Mouse (Mus musculus) lung, embryonic 16.5 days (tissue): ENCODE measurements around the gene Cldn10. TPM values are rescaled to one million over a fixed set of nuclear protein-coding genes. Genes with fewer than 3 reads are reported as not detected.
"Not testable (repeated sequence)": the region's sequence is repeated elsewhere in the genome, so short reads cannot be mapped to it uniquely, and the experiment has no call there.

ENCODE experiments used
- ATAC-seq: fragments of 200-750 bp; cut with Nextera tagmentation; 2 replicates; pipeline ENCODE4 v1.8.0; 2017; ENCODE audit warnings: low read depth, mild to moderate bottlenecking, moderate library complexity
- H3K27ac ChIP-seq: fragments of 300-500 bp; sonication (generic); 2 replicates; pipeline ENCODE4 v1.5.1; 2014; ENCODE audit warnings: mild to moderate bottlenecking, control low read depth, low read length
- H3K27me3 ChIP-seq: fragments of 300-500 bp; sonication (generic); 2 replicates; pipeline ENCODE4 v1.6.1; 2014; ENCODE audit warnings: low read depth, low read length, mixed read lengths; ENCODE audit not compliant: control insufficient read depth, insufficient read depth
- H3K36me3 ChIP-seq: fragments of 300-500 bp; sonication (generic); 2 replicates; pipeline ENCODE4 v1.6.1; 2014; ENCODE audit warnings: low read length; ENCODE audit not compliant: control insufficient read depth, insufficient read depth
- H3K4me1 ChIP-seq: fragments of 300-500 bp; sonication (generic); replicated peaks from 2 replicates; pipeline ENCODE4 v1.6.1; 2014; ENCODE audit warnings: low read length, mixed read lengths; ENCODE audit not compliant: control insufficient read depth, insufficient read depth
- H3K4me2 ChIP-seq: fragments of 300-500 bp; sonication (generic); 2 replicates; pipeline ENCODE4 v1.6.1; 2014; ENCODE audit warnings: low read depth, low read length, control low read depth
- H3K4me3 ChIP-seq: fragments of 300-500 bp; sonication (generic); 2 replicates; pipeline ENCODE4 v1.5.1; 2014; ENCODE audit warnings: mild to moderate bottlenecking, low read length, control low read depth
- H3K9ac ChIP-seq: fragments of 300-500 bp; sonication (generic); 2 replicates; pipeline ENCODE4 v1.6.1; 2014; ENCODE audit warnings: low read length, control low read depth
- H3K9me3 ChIP-seq: fragments of 300-500 bp; sonication (generic); 2 replicates; pipeline ENCODE4 v1.6.1; 2016; ENCODE audit warnings: low read length; ENCODE audit not compliant: control insufficient read depth
- WGBS: fragments of 180-500 bp; shearing (Covaris S2); extraction: QIAGEN DNeasy Blood & Tissue Kit; methylation state at CpG from one replicate; pipeline ENCODE4 v1.1.7; 2014; 5-methylcytosine and 5-hydroxymethylcytosine counted together
- polyA plus RNA-seq: library from polyadenylated mRNA; unstranded; fragments of >200 nt; fragmentation: Nextera tagmentation; extraction: Ambion mirVana; gene quantifications from 2 replicates; pipeline ENCODE4 v1.2.1, GENCODE M21; 2015

The Cldn10 gene
- polyA plus RNA-seq, 1 experiment from 2014 or later = 83.5 TPM

- Histone ChIP-seq H3K36me3 (no peaks in the 10 kb centered on the region), H3K27ac (no peak overlapping the region), H3K4me3 (no peak overlapping the region), H3K9ac (no peak overlapping the region), H3K4me1 (no peaks in the 10 kb centered on the region), H3K9me3 (no peaks in the 10 kb centered on the region), H3K4me2 (no peak overlapping the region), H3K27me3 (no peaks in the 10 kb centered on the region)
- no peak for ATAC-seq
- 84% methylated on average over 2 of the region's 2 CpGs for WGBS
These were observed 7.2 kb downstream of the Cldn10 start for GRCm38 (mm10) chr14:118794893-118795292.

DNA sequence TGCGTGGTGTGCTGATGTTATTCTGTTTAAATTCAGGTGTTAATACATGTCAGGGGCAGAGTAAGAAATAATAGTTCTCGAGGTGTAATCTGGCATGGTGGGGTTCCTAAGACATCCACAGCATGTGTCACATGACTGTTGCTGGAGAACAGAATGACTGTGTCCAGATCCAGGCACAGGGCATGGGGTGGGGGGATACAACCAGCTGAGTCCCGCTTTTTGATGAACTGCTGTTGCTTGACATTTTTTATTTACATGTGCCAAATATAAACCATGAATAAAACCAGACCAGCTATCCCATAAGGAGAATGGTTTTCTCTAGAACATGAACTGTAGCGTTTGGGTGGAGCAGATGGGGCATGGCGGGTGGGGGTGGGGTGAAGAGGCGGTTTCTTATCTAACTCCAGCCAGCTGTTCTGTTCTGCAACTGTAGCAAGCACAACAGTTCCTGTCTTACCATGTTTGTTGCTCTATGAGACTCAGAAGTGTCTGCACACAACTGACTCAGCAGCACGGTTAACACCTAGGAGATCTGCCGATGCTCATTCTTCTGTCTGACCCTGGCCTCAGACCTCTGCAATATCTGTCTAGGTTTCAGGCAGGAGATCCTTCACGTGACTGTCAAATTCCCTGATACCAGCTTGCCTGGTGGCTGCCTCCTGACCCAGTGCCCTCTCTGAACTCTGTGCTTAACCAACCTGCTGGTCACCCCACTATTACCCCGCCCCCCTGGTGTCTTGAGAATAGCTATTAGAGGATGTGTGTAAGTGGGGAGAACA, 8.4 kb downstream of the Cldn10 start:
- Histone ChIP-seq H3K4me1 (no peaks in the 10 kb centered on the region), H3K9ac (no peak overlapping the region), H3K4me3 (no peak overlapping the region), H3K27ac (no peak overlapping the region), H3K27me3 (no peaks in the 10 kb centered on the region), H3K9me3 (no peaks in the 10 kb centered on the region), H3K4me2 (no peak overlapping the region), H3K36me3 (no peaks in the 10 kb centered on the region)
- WGBS = 39% methylated on average over 10 of the region's 10 CpGs
- ATAC-seq = 0 out of 2 replicates have a peak, but pooled peaks have one; percentile 26

- no peak overlapping the region for H3K4me3 ChIP-seq
- H3K9ac ChIP-seq = no peak overlapping the region
- H3K27ac ChIP-seq = no peak overlapping the region
- no peaks in the 10 kb centered on the region for H3K36me3 ChIP-seq
- 22% methylated on average over 5 of the region's 5 CpGs for WGBS
- no peak overlapping the region for H3K4me2 ChIP-seq
- no peaks in the 10 kb centered on the region for H3K4me1 ChIP-seq
- no peaks in the 10 kb centered on the region for H3K9me3 ChIP-seq
- no peak for ATAC-seq
- no peaks in the 10 kb centered on the region for H3K27me3 ChIP-seq
These were observed 9.0 kb downstream of the Cldn10 start for GRCm38 (mm10) chr14:118796694-118797058.

DNA sequence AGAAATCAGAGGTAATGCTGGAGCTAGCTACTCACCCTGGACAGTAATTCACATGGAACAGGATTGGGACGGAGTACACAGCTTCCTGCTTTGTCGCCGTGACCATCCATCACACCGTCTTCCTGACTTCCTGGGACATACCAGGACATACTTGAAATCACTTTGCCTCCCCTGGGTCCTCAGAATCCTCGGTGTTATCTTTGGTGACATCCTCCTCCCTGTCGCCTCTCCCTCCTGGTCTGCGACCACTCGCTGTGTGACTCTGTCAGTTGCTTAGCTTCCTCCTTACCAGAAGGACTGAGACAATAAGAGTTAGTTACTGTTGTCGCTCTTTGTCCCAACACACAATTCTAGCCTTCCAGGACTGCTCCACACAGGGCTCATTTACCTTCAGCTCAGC, 9.6 kb downstream of the Cldn10 start:
- no peak for ATAC-seq
- no peaks in the 10 kb centered on the region for H3K9me3 ChIP-seq
- H3K27me3 ChIP-seq = no peaks in the 10 kb centered on the region
- H3K4me2 ChIP-seq = no peak overlapping the region
- H3K4me3 ChIP-seq = no peak overlapping the region
- H3K4me1 ChIP-seq = no peaks in the 10 kb centered on the region
- WGBS = 57% methylated on average over 9 of the region's 9 CpGs
- H3K36me3 ChIP-seq = no peaks in the 10 kb centered on the region
- no peak overlapping the region for H3K27ac ChIP-seq
- H3K9ac ChIP-seq = no peak overlapping the region

GRCm38 (mm10) chr14:118799918-118800317, 12.2 kb downstream of the Cldn10 start:
- Histone ChIP-seq H3K4me2 (no peak overlapping the region), H3K9ac (no peak overlapping the region), H3K36me3 (no peaks in the 10 kb centered on the region), H3K9me3 (no peaks in the 10 kb centered on the region), H3K27me3 (no peaks in the 10 kb centered on the region), H3K27ac (no peak overlapping the region), H3K4me1 (no peaks in the 10 kb centered on the region), H3K4me3 (no peak overlapping the region)
- no peak for ATAC-seq
- 57% methylated on average over 9 of the region's 9 CpGs for WGBS

- ATAC-seq = no peak
- 40% methylated on average over 7 of the region's 7 CpGs for WGBS
These were observed 16.2 kb downstream of the Cldn10 start for GRCm38 (mm10) chr14:118803936-118804335.

GRCm38 (mm10) chr14:118804351-118804750, 16.6 kb downstream of the Cldn10 start:
- Histone ChIP-seq H3K4me2 (no peak overlapping the region), H3K36me3 (no peaks in the 10 kb centered on the region), H3K4me3 (no peak overlapping the region), H3K9me3 (no peaks in the 10 kb centered on the region), H3K9ac (no peak overlapping the region), H3K27ac (no peak overlapping the region), H3K27me3 (no peaks in the 10 kb centered on the region), H3K4me1 (no peaks in the 10 kb centered on the region)
- no peak for ATAC-seq
- 41% methylated on average over 6 of the region's 6 CpGs for WGBS

More at GRCm38 (mm10) chr14:118803936-118804335, 16.2 kb downstream of the Cldn10 start:
- no peaks in the 10 kb centered on the region for H3K9me3 ChIP-seq
- H3K4me3 ChIP-seq = no peak overlapping the region
- H3K36me3 ChIP-seq = no peaks in the 10 kb centered on the region
- H3K4me2 ChIP-seq = no peak overlapping the region
- no peaks in the 10 kb centered on the region for H3K27me3 ChIP-seq
- no peaks in the 10 kb centered on the region for H3K4me1 ChIP-seq
- no peak overlapping the region for H3K27ac ChIP-seq
- H3K9ac ChIP-seq = no peak overlapping the region

GRCm38 (mm10) chr14:118807653-118808052, 19.9 kb downstream of the Cldn10 start:
- no peaks in the 10 kb centered on the region for H3K4me1 ChIP-seq
- peak; percentile 38; the same call in 1 of the 2 replicates for ATAC-seq
- no peaks in the 10 kb centered on the region for H3K36me3 ChIP-seq
- WGBS = 63% methylated on average over 5 of the region's 5 CpGs
- H3K4me3 ChIP-seq = no peak overlapping the region
- no peak overlapping the region for H3K4me2 ChIP-seq
- no peak overlapping the region for H3K9ac ChIP-seq
- no peaks in the 10 kb centered on the region for H3K27me3 ChIP-seq
- no peaks in the 10 kb centered on the region for H3K9me3 ChIP-seq
- no peak overlapping the region for H3K27ac ChIP-seq

DNA sequence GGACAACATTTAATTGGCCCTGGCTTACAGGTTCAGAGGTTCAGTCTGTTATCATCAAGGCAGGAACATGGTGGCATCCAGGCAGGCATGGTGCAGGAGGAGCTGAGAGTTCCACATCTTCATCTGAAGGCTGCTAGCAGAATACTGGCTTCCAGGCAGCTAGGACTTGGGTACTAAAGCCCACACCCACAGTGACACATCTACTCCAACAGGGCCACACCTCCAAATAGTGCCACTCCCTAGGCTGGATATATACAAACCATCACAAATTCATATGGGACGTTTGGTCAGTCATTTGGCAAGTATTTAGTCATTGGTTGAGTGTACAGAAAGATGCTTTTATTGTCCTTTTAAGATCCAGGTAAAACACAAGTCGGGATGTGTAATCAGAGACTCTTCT, 20.5 kb downstream of the Cldn10 start:
- H3K9ac ChIP-seq, H3K27me3 ChIP-seq, H3K4me1 ChIP-seq, H3K4me3 ChIP-seq, H3K9me3 ChIP-seq, H3K27ac ChIP-seq, H3K4me2 ChIP-seq, ATAC-seq, H3K36me3 ChIP-seq: not testable (repeated sequence)
- WGBS = 57% methylated on average over 2 of the region's 2 CpGs
